Mouse (Mus musculus): ENCODE data around the gene Dtd1.

Gene Dtd1

DNA sequence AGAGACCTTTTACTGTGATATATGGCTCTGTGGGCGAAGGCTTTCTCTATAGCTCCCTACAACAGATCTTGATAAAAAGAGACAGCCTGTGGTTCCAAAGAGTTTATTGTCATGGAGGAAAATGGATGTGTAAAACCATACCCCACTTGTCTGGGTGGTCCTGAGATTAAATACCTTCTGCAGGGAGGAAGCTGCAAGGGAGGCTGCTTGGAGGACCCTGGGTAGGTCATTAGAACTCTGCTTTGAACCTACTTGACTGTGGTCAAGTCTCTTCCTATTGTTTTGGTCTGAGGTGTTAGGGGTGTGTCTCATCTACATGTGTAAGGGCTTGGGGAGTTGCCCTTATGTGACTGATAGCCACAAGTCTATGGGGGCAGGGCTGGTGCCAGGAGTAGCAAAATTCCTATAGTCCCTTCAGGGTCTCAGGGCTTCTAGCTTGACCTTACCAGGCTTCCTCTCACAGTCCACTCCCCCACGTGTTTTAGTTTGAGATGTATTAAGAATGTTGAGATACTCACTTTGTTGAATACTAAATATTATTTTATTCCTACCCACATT lies 115.6 kb downstream of the Dtd1 start:
- DNase-seq (ENCODE audit: low spot score), result no peak

- no peak for DNase-seq (ENCODE audit: low spot score)
These were observed 116.6 kb downstream of the Dtd1 start for GRCm38 (mm10) chr2:144716248-144716647.

- DNase-seq (ENCODE audit: low spot score), result no peak
These were observed 118.6 kb downstream of the Dtd1 start for GRCm38 (mm10) chr2:144718273-144718672.

- DNase-seq (ENCODE audit: low spot score), result no peak
These were observed 119.6 kb downstream of the Dtd1 start for GRCm38 (mm10) chr2:144719294-144719693.

DNA sequence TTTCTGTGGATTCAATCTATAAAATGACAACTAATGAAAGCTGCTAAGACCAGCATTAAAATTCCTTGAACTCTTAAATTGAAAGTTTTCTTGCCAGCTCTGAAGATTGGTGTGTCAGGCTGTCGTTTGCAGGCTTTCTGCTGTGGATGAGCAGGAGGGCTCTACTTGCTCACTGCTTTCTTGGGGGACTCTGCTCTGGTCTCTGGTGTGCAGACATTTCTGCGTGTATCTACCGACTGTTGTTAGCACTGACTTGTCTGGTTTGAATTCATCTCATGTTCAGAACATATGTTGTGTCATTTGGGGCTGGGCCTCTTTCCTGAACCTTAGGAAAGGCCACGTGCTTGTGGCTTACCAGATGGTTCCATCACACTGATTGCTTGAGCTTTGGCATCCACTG lies 120.0 kb downstream of the Dtd1 start:
- DNase-seq (ENCODE audit: low spot score), result no peak

GRCm38 (mm10) chr2:144720407-144720959 lies 120.8 kb downstream of the Dtd1 start:
- DNase-seq (ENCODE audit: low spot score), result no peak

DNA sequence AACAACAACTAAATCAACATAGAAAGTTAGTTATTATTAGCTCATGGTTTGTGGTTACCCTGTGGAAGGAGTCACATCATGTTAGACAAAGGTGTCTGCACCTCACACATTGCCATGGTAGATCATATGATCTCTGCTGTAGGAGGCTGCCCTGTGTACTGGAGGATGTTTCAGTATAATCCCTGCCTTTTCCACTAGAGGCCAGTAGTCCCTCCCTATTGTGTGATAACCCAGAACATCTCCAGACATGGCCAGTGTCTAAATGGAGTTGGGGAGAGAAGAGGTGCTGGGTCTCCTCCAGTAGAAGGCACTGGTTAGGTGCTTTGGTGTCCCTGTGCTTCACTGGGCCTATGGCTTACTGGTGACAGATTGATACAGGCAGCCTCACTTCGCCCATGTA lies 125.0 kb downstream of the Dtd1 start:
- no peak for DNase-seq (ENCODE audit: low spot score)

GRCm38 (mm10) chr2:144727136-144727535 lies 127.4 kb downstream of the Dtd1 start:
- DNase-seq (ENCODE audit: low spot score), result no peak

DNA sequence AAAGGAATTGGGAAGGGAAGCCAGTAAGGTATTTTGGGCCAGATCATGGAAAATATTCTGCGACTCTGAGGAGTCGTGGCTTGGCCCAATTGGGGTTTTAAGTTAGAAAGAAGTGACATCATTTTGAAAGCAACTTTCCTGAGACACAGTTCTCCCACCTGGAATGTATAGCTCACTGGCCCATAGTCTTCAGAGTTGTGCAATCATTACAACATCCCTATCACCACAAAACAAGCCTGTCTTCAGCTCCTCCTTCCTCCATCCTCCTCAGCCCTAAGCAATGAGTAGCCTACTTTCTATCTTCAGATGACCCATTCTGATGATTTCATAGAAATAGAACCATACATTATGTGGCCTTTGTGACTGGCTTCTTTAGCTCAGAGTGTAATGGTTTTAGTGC lies 130.1 kb downstream of the Dtd1 start:
- no peak for DNase-seq (ENCODE audit: low spot score)

DNA sequence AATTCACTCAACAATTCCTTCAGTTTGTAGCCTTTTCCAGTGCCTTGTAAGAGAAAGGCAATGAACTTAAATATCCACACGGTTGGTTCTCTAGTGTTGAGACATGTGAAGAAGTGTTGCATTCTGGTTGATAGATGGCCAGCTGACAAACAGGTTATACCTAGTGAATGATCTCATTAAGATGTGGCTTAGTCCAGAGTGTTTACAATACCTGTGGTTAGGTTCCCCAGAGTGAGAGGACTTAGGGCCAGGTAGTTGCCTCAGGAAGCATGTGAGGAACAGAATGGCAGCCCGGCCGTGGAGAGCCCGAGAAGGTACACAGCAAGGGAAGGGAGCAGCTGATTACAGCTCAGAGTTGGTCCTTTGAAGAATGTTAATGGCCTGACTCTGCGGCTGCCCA lies 138.5 kb downstream of the Dtd1 start:
- no peak for DNase-seq (ENCODE audit: low spot score)

- DNase-seq (ENCODE audit: low spot score), result no peak
These were observed 138.9 kb downstream of the Dtd1 start for GRCm38 (mm10) chr2:144738576-144738975.

DNA sequence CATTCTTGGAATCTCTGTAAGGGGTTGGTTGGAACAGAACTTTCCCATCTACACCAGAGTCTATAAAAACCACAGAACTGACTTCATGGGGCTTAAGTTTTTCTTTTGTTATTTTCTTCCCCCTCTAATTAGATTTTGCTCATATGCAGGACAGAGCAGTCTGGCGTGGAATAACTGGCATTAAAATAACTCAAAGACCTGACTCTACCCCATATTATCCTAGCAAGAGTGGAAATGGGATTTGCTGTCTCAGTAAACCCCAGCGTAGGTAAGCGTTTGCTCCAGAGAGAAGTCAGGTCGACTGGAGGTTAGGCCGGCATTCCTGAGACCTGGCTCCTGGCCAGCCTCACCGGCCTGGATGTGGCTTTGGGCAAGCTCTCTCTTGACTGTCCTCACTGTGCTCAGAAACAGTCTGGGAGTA lies 140.9 kb downstream of the Dtd1 start:
- no peak for DNase-seq (ENCODE audit: low spot score)

GRCm38 (mm10) chr2:144741973-144742372 lies 142.3 kb downstream of the Dtd1 start:
- no peak for DNase-seq (ENCODE audit: low spot score)

GRCm38 (mm10) chr2:144743316-144743715 lies 143.6 kb downstream of the Dtd1 start:
- DNase-seq (ENCODE audit: low spot score), result no peak

DNA sequence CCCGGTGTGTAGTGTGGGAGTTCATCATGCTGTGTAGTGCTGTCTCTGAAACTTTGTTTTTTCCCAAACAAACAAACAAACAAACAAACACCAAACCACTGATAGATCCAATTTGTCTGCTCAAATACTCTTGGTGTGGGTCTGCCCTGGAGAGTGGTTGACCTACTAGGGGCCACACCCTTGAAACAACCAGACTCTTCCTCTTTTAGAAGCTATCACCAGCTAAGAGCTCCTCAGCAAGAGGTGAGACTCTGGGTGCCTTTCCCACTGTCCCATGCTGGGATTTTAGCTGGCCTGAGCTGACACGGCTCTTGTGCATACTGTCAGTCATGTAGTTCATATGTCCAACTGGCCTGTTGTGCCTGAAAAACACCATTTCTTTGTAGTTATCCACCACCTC lies 145.6 kb downstream of the Dtd1 start:
- no peak for DNase-seq (ENCODE audit: low spot score)

DNA sequence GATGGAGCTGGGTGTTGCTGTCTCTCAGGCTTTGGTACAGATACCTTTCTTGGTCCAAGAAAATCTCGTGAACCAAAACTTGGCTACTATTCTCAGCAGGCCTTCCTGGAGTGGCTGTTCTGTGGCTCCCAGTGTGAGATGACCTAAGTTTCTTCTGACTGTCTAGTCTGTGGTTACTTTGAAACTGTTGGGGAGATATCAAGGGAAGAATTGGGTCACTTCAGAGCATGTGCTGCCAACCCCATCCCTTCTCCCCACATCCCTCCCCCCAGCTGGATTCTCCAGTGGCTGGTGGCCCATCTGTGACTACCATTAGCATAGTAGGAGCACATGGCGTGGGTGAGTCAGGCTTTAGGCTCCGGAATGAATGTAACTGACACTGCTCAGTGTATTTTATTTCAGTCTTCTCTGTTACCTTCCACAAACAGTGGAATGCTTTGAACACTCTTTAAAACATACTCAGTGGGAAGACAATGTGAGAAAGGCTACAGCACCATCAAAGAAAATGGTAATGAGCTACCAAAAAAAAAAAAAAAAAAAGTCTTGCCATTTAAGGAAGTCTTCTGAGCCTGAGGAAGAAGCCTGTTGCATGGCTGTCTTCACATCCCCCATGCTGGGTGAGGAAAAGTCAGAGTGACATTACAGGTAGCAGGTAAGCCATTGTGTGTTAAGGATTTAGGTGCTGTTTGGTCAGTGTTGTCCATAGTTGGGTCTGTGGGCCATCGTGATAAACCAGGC lies 146.5 kb downstream of the Dtd1 start:
- DNase-seq (ENCODE audit: low spot score), result no peak

DNA sequence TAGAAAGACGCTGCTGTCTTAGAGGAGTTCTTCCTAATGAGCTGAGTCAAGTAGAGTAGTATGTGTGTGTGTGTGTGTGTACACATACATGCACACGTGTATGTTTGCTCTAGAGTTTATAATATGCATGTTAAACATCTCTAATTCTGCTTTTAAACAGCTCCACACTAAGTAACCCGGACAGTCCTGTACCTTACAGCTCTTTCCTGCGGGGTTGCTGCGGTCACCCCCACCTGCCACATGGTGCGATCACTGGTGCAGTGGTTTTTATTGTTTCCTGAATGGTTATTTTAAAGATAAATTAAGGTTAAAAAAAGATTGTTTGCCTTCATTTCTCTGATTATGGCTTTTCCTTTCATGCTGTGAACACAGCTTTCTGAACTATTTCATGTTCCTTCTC lies 153.9 kb downstream of the Dtd1 start:
- DNase-seq (ENCODE audit: low spot score), result no peak

GRCm38 (mm10) chr2:144755016-144755415 lies 155.3 kb downstream of the Dtd1 start:
- no peak for DNase-seq (ENCODE audit: low spot score)

GRCm38 (mm10) chr2:144760666-144761065 lies 161.0 kb downstream of the Dtd1 start:
- no peak for DNase-seq (ENCODE audit: low spot score)

DNA sequence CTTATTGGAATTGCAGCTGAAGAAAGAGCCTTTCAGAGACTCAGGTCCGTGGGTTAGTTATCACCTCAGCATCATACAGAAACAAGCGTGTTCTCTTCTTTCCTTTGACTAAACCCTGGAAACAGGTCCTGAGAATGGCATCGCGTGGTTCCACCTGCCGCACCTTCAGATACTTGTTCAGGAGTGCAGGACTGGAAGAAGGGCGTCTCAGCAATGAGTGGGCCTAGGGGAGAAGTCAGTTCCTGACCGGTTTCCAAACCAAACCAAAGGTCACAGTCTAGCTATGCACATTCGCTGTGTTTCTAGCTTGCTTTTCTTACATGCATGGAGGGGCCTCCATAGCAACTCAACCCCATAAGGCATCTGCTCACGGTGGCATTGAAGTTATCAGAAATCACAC lies 164.0 kb downstream of the Dtd1 start:
- DNase-seq (ENCODE audit: low spot score), result no peak

DNA sequence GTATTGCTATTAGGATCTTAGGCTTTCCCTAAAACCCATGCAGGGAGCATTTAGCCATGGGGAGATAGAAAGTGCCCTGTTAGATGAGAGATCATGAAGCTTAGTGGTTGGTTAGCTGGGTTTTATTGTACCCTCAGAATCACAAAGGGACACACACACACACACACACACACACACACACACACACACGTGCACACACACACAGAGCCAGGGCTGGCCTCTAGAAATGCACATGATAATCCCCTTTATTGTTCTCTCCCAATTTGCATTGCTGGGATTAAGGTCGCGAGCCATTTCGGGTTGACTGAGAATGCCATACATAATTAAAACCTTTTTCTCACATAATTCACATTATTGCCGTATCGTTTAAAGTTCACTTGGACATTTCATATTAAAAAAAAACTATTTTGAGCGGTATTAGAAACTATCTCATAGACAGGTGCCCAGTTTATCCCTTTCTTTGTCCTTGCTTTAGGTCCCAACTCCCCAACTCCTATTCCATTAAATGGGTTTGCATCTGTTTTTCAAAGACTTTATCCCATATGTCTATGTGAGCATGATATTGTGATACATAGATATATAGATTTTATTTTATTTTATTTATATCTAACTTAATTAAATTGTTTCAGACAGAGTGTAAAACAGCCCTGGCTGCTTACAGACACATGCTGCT lies 164.6 kb downstream of the Dtd1 start:
- no peak for DNase-seq (ENCODE audit: low spot score)

- DNase-seq (ENCODE audit: low spot score), result no peak
These were observed 165.5 kb downstream of the Dtd1 start for GRCm38 (mm10) chr2:144765219-144765618.

All from ovary, adult 18-20 months (tissue).